Mouse (Mus musculus) kidney, postnatal 14 days (tissue): ENCODE data around the gene Gm14412.
"Not testable (repeated sequence)": the region's sequence is repeated elsewhere in the genome, so short reads cannot be mapped to it uniquely, and the experiment has no call there.

Experiments used
- DNase-seq: peaks from one replicate; pipeline ENCODE4 v3.0.0; 2022; ENCODE audit warnings: mixed read lengths

Gm14412 gene

DNA sequence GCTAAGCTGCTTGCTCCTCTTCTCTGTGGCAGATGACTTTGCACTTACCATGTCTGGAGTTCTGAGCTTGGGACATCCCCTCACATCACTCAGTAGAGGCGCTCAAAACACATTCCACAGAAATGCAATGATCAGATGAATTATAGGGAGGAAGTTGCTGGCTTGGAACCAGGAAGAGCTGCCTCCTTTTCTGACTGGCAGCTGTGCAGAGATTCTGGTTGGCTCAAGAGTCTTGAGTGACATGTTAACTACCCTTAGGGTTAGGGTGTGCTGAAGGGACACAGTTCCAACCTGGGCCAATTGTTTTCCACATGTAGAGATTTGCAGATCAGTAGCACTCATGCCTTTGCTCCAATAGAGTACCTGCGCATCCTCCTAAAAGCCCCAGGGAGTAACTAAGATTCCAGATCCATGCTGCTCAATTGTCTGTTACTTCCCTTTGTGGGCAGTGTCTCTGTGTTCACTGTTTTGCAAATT is at the start of gene Gm14412:
Gene Gm14412 (minus strand): TSS at position 51 of the 477 bp plus-strand sequence.
- DNase-seq = not testable (repeated sequence)

DNA sequence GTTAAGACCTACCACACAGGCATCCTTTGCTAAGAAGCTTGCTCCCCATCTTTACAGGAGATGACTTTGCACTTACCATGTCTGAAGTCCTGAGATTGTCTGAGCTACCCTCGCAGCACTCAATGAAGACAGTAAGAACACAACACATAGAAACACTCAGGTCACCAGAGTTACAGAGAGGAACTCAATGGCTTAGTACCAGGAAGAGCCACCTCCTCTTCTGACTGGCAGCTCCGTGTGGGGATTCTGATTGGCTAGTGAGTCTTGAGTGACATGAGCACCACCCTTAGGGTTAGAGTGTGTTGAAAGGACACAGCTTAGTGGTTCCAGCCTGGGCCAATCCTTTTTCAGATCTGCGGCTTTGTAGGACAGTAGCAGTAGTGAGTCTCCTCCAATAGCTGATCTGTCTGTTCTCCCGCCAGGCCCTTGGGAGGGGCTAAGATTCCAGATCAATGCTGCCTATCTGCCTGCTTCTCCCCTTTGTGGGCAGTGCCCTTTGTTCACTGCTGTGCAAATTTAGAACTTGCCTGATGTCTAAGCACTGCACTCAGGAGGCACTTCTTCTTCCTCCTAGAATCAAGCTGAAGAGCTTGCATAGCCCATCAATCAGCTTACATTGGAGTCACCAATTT is 5.7 kb upstream of the Gm14412 start:
- DNase-seq = not testable (repeated sequence)

DNA sequence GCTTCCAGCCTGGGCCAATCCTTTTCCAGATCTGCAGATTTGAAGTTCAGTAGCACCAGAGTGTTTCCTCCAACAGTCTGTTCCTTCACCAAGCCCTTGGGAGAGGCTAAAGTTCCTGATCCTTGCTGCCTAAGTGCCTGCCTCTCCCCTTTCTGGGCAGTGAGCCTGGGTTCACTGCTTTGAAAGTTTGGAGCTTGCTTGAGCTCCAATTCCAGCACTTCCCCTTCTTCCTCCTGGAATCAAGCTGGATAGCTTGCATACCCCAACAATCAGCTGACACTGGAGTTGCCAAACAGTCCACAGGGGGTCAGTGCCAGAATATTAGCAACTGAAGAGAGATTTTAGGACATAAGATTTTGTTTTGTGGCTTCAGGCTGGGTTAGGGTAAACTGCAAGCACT is 2.7 kb downstream of the Gm14412 start:
- DNase-seq = peak; percentile 48

DNA sequence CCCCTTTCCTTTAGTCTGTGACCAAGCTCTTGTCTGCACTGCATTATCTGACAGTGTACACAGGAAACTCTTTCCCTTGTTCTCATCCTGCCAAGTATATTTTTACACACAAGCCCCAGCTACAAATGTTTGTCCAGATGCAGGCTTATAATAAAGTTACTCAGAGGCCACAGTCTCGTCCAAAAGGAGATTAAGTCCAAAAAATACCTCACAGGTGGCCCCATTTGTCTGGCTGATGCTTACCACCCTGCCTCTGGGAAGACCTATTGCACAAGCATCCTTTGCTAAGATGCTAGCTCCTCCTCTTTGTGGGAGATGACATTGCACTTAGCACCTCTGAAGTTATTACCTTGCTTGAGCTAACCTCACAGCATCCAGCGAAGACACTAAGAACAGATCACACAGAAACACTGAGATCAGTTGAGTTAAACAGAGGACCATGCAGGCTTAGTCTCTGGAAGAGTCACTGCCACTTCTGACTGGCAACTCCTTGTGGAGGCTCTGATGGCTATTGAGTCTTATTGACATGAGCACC is 3.3 kb downstream of the Gm14412 start:
- not testable (repeated sequence) for DNase-seq

DNA sequence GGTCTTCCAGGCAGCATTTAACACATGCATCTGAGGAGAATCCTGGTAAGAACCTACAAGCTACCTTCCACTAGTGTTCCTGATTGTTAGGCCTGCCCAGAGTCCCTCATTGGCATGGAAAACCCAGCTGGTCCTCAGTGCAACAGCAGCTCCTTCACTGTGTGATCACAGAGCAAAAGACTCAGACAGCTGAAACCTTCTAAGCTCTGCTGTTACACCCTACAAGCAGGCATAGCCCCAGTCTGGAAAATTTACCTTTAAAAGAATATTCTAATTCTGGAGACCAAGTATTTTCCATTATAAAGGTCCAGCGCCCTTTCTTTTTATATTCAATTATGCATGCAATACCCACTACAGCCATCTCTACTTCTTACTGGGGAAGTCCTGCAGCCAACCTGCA is 5.1 kb downstream of the Gm14412 start:
- no peak for DNase-seq

DNA sequence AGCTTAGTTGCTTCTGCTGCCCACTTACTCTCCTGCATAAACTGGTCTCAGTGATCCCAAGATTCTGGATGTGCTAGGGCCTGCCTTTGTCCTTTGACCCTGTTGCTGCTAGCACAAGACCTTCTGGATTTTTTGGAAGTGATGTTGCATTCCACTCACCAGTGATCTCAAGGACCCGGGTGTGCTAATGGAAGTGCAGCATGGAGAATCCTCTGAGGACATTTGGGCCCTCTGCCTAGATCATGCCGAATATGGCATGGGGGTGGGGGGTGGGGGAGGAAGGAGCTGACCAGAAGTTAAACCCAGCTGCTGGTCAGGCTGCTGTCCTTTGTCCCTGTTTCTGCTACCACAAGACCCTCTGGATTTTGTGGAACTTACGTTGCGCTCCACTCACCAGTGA is 14.5 kb downstream of the Gm14412 start:
- DNase-seq = not testable (repeated sequence)

DNA sequence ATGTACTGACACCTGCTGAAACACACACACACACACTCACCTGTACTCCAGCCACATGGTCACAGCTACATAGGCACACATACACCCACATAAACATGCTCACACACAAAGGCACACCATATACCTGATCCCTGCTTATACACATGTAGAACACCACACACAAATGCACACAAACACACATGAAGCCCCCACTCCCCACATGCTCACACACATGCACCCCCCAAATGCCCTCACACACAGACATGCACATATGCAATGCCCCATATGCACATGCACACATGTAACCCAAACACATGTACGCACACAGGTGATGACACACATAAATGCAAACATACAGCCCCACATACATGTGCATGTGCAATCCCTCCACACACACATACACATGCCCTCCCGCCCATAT is 19.1 kb downstream of the Gm14412 start:
- DNase-seq = not testable (repeated sequence)

DNA sequence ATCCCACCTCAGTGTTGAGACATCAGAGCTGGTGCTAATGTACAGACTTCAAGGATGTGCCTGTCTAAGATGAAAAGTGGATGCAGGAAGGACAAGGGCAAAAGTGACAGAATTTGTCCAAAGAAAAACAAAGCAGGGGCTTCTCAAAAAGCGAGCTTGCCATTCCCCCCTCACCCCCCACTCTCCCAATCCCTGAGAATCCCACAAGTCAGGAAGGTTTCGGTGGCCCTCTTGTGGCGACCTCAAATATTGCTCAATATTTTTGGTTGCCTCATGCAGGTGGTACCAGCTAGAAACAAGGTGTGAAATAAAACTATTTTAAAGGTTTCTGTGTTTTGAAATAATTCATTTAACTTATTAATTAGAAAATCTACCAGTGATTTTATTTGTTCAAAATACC is 40.4 kb downstream of the Gm14412 start:
- DNase-seq = not testable (repeated sequence)

DNA sequence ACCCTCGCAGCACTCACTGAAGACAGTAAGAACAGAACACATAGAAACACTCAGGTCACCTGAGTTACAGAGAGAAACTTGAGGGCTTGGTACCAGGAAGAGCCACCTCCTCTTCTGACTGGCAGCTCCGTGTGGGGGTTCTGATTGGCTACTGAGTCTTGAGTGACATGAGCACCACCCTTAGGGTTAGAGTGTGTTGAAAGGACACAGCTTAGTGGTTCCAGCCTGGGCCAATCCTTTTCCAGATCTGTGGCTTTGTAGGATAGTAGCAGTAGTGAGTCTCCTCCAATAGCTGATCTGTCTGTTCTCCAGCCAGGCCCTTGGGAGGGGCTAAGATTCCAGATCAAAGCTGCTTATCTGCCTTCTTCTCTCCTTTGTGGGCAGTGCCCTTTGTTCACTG is 46.4 kb downstream of the Gm14412 start:
- not testable (repeated sequence) for DNase-seq

DNA sequence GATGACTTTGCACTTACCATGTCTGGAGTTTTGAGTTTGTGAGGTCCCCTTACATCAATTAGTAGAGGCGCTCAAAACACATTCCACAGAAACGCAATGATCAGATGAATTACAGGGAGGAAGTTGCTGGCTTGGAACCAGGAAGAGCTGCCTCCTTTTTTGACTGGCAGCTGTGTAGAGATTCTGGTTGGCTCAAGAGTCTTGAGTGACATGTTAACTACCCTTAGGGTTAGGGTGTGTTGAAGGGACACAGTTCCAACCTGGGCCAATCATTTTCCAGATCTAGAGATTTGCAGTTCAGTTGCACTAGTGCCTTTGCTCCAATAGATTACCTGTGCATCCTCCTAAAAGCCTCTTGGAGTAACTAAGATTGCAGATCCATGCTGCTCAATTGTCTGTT is 51.9 kb downstream of the Gm14412 start:
- not testable (repeated sequence) for DNase-seq

DNA sequence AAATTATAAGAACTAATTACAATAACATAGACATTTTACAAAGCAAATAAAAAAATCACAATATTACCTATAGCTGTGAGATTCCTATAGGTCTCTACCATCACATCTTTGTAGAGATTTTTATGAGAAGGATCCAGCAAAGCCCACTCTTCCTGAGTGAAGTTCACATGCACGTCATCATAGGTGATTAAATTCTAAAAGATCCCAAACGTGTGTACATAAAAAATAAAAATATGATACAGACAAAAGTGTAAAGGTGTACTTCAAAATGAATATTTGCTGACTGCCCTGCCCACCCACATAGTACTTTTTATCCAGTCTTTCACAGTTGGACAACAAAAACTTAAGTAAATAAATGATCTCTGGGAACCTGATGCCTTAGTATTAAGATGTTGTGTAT is 57.2 kb downstream of the Gm14412 start, which contains the start of gene Gm14409:
Gene Gm14409 (minus strand): TSS at position 101 of the 400 bp plus-strand sequence.
- not testable (repeated sequence) for DNase-seq
